Mouse (Mus musculus) activated CD4-positive, CD25-positive, alpha-beta regulatory T cell, adult 9 weeks (primary cell): ENCODE data around the gene Dcx. TPM values are rescaled to one million over a fixed set of nuclear protein-coding genes. Genes with fewer than 3 reads are reported as not detected.

ENCODE experiments used
- polyA plus RNA-seq: library from polyadenylated mRNA; unstranded; fragments of 100-300 nt; shearing (Covaris generic); gene quantifications from one replicate; pipeline ENCODE4 v1.2.1, GENCODE M21; 2017

The Dcx gene
- polyA plus RNA-seq = 0.10 TPM

GRCm38 (mm10) chrX:143932958-143933357, at the start of gene Dcx:
Gene Dcx, minus strand, starts transcription at chrX:143933311.

GRCm38 (mm10) chrX:143827212-143827611, 105.9 kb downstream of the Dcx start, which contains the start of gene Capn6:
Gene Capn6, minus strand, starts transcription at chrX:143827414.

Other genes with a start within 250 kb of the Dcx start
- not detected for gene Capn6, start 105.9 kb downstream of the Dcx start, polyA plus RNA-seq
- gene A730046J19Rik, start 220.4 kb upstream of the Dcx start, polyA plus RNA-seq = not detected